Mouse (Mus musculus) intestine, embryonic 16.5 days (tissue): ENCODE data around the gene Ost4. TPM values are rescaled to one million over a fixed set of nuclear protein-coding genes. Genes with fewer than 3 reads are reported as not detected.

Experiments used
- ATAC-seq: fragments of 200-750 bp; cut with Nextera tagmentation; 2 replicates; pipeline ENCODE4 v1.8.0; 2017; ENCODE audit warnings: moderate TSS enrichment, moderate library complexity
- H3K27ac ChIP-seq: fragments of 300-500 bp; sonication (generic); 2 replicates; pipeline ENCODE4 v1.5.1; 2014; ENCODE audit warnings: mild to moderate bottlenecking, low read length
- H3K27me3 ChIP-seq: fragments of 300-500 bp; sonication (generic); replicated peaks from 2 replicates; pipeline ENCODE4 v1.6.1; 2014; ENCODE audit warnings: low read length, control low read depth, mixed read lengths; ENCODE audit not compliant: control insufficient read depth, insufficient read depth
- H3K36me3 ChIP-seq: fragments of 300-500 bp; sonication (generic); 2 replicates; pipeline ENCODE4 v1.6.1; 2014; ENCODE audit warnings: low read length, control low read depth; ENCODE audit not compliant: control insufficient read depth, insufficient read depth
- H3K4me1 ChIP-seq: fragments of 300-500 bp; sonication (generic); 2 replicates; pipeline ENCODE4 v1.6.1; 2014; ENCODE audit warnings: low read length, control low read depth, mixed read lengths; ENCODE audit not compliant: control insufficient read depth, insufficient read depth
- H3K4me2 ChIP-seq: fragments of 300-500 bp; sonication (generic); 2 replicates; pipeline ENCODE4 v1.6.1; 2014; ENCODE audit warnings: low read depth, low read length, control low read depth
- H3K4me3 ChIP-seq: fragments of 300-500 bp; sonication (generic); 2 replicates; pipeline ENCODE4 v1.5.1; 2014; ENCODE audit warnings: mild to moderate bottlenecking, low read length
- H3K9ac ChIP-seq: fragments of 300-500 bp; sonication (generic); 2 replicates; pipeline ENCODE4 v1.6.1; 2014; ENCODE audit warnings: low read depth, low read length
- H3K9me3 ChIP-seq: fragments of 300-500 bp; sonication (generic); 2 replicates; pipeline ENCODE4 v1.6.1; 2016; ENCODE audit warnings: low read length, control low read depth; ENCODE audit not compliant: control insufficient read depth
- WGBS: fragments of 180-500 bp; shearing (Covaris S2); extraction: QIAGEN DNeasy Blood & Tissue Kit; methylation state at CpG from one replicate; pipeline ENCODE4 v1.1.7; 2014; 5-methylcytosine and 5-hydroxymethylcytosine counted together
- polyA plus RNA-seq: library from polyadenylated mRNA; unstranded; fragments of >200 nt; fragmentation: Nextera tagmentation; extraction: Ambion mirVana; gene quantifications from 2 replicates; pipeline ENCODE4 v1.2.1, GENCODE M21; 2015

Ost4 gene
- polyA plus RNA-seq, 1 experiment from 2014 or later, result 477 TPM

DNA sequence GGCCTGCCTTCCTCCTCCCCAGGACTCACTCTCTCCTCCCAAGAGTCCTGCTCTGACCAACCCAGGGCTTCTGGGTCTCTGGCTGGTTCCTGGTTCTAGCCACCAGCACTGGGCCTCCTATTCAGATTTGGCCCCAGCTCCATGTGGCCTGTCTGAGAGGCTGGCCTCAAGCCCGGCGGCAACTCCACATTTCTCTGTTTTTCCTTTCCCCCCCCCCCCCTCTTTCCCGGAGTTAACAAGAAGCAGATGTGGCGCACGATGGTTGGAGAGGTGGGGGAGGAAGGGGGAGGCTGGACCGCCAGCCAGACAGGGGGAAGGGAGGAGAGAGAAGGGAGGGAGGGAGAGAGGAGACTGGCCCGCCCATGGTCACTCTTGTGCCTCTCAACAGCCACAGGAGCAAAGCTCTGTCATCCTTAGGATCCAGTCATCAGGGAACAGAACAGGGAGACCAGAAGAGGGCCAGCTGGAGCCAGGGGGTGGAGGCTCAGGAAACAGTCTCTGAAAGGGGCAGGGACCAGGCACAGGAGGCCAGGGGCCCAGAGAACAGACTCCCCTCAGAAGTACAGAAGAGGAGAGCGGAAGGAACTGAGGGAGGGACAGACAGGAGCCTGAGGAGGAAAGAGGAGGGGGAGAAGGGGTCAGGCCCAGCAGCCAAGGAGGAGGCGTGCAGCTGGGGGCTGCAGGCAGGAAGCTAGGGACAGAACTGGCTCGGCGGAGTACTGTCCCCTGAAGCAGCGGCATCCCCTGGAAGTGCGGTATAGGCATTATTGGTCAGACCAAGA lies 5.7 kb upstream of the Ost4 start, which contains the start of gene Emilin1:
Gene Emilin1 (plus strand): TSS at position 343 of the 782 bp plus-strand sequence.
- H3K36me3 ChIP-seq, result no peaks in the 10 kb centered on the region
- no peaks in the 10 kb centered on the region for H3K9me3 ChIP-seq
- H3K27ac ChIP-seq, result peak within 1 kb of the TSS; percentile 93
- WGBS, result 27% methylated on average over 13 of the region's 13 CpGs
- H3K4me1 ChIP-seq, result peaks cover 60% of the 10 kb centered on the region
- no peaks in the 10 kb centered on the region for H3K27me3 ChIP-seq
- ATAC-seq, result peak; percentile 66
- H3K4me2 ChIP-seq, result peak within 1 kb of the TSS; percentile 77
- H3K9ac ChIP-seq, result peak within 1 kb of the TSS; percentile 81
- H3K4me3 ChIP-seq, result peak within 1 kb of the TSS; percentile 62

DNA sequence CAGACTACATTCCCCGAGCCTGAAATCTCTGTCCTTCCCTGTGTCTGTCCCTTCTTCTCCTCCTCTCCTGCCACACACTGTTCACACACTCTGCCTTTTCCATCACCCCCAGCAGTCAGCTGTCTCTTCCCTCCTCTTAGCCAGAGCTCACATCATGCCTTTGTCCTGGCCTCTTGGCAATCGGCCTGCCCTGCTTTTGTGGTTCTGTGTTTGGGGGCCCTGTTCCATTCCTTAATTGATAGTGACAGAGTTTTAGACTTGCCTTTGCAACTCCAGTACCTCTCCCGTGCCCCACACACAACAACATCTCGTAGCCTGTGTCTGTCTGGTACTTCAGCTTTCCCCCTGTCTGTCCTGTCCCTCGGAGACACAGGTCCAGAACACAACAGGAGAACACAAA lies 4.6 kb upstream of the Ost4 start:
- no peaks in the 10 kb centered on the region for H3K27me3 ChIP-seq
- H3K9me3 ChIP-seq, result no peaks in the 10 kb centered on the region
- WGBS, result 45% methylated on average over 5 of the region's 5 CpGs
- H3K4me2 ChIP-seq, result no peak overlapping the region
- H3K4me1 ChIP-seq, result peaks cover 63% of the 10 kb centered on the region
- H3K36me3 ChIP-seq, result no peaks in the 10 kb centered on the region
- peak overlapping the region; percentile 34; the same call in 1 of the 2 replicates for H3K9ac ChIP-seq
- ATAC-seq, result no peak
- peak overlapping the region; percentile 93 for H3K27ac ChIP-seq
- H3K4me3 ChIP-seq, result no peak overlapping the region

DNA sequence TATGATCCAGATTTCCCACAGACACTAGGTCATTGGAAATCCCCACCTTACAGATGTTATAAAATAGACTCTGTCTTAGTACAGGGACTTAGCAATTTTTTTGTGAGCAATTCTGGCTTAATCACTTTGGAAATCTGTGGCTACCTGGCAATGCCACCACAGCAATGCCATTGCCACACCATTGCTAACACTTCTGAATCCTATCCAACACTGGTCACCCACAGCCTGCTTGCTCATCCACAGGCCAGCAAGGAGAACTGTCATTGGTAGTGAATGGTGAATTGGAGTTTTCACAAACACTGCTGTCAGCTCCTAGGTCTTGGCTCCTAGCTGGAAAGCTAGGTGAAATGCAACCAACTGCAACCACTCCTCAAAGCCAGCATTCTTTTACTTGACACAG lies 2.9 kb upstream of the Ost4 start:
- Histone ChIP-seq H3K4me1 (peaks cover 64% of the 10 kb centered on the region), H3K27ac (peak overlapping the region; percentile 93), H3K9me3 (no peaks in the 10 kb centered on the region), H3K9ac (peak overlapping the region; percentile 32; the same call in 1 of the 2 replicates), H3K36me3 (no peaks in the 10 kb centered on the region), H3K27me3 (no peaks in the 10 kb centered on the region), H3K4me2 (no peak overlapping the region), H3K4me3 (no peak overlapping the region)
- no peak for ATAC-seq

DNA sequence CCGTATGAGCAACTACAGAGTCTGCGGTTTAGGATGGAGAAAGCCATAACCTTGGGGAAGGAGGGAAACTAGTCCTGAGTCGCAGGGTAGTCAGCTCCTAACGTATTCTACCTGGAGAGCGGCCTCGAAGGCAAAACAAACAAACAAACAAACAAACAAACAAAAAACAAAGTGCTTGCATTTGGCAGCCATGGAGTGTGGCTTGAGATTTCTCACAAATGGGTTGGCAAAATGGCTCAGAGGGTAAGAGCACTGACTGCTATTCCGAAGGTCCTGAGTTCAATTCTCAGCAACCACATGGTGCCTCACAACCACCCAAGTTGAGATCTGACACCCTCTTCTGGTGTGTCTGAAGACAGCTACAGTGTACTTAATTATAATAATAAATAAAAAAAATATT lies 2.3 kb upstream of the Ost4 start:
- Histone ChIP-seq H3K36me3 (peaks cover 5% of the 10 kb centered on the region; the same call in 1 of the 2 replicates), H3K4me2 (no peak overlapping the region), H3K4me3 (no peak overlapping the region), H3K27ac (peak overlapping the region; percentile 96), H3K27me3 (no peaks in the 10 kb centered on the region), H3K9ac (no peak overlapping the region), H3K9me3 (no peaks in the 10 kb centered on the region), H3K4me1 (peaks cover 64% of the 10 kb centered on the region)
- ATAC-seq, result no peak
- WGBS, result 77% methylated on average over 7 of the region's 7 CpGs

DNA sequence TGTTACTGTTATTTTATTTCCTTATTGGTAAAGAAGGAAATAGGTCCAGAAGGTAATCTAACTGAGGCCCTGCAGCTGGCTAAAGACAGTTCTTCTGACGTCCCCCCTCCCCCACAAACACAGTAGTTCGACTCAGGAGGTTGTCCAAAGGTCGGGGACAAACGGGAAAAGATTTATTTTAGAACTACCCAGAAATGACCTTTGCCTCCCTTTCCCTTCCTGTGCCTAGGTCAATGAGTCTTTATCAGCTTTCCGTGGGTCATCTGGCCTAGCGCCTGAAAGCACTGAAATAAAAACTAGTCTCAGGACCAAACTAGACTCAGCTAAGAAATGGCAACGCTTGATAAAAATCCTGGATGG lies 1.7 kb upstream of the Ost4 start:
- H3K36me3 ChIP-seq, result peaks cover 8% of the 10 kb centered on the region; the same call in 1 of the 2 replicates
- H3K4me1 ChIP-seq, result peaks cover 63% of the 10 kb centered on the region
- H3K27ac ChIP-seq, result peak overlapping the region; percentile 96
- H3K9me3 ChIP-seq, result no peaks in the 10 kb centered on the region
- no peaks in the 10 kb centered on the region for H3K27me3 ChIP-seq
- H3K4me3 ChIP-seq, result no peak overlapping the region
- 0 out of 2 replicates have a peak, but pooled peaks have one; percentile 1 for ATAC-seq
- peak overlapping the region; percentile 81; the same call in 1 of the 2 replicates for H3K4me2 ChIP-seq
- WGBS, result 16% methylated on average over 7 of the region's 7 CpGs
- peak overlapping the region; percentile 71 for H3K9ac ChIP-seq

DNA sequence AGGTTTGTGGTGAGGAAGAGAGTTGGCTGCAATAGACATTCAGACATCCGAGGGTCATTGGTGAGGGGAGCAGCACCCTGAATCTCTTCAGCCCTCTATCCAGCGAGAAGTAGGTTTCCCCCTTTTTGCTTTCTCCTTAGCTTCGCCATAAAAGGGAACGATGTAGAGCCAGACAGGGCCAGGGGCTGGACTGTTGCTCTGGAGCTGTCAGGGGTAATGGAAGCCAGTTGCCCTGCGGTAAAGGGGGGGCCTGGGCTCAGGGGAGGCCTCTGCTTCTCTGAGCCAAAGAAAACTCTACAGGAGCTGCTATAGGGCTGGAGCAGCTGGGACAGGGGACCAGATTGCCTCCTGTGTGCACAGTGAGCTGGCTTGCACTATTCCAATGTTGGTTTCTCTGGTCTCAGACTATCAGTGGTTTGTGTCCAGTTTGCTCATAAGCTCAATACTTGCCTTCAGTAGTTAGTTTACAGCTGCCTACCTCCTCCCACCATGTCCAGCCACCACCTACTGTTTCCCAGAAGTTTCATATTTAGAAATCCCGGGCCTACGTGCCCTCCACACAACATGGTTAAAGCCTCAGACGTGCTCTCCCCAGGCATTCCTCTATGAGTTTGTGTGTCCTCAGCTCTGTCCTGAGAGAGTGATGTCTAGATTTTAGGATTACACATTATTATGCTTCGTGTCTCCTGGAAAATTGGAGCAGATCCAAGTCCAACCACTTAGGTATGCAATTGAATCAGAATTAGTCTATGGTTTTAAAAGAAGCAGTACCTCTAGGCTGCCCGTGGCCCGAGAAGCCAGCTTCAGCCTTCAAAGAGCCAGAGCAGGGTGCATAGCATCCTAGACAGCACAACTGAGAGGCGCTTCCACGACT lies 1.1 kb upstream of the Ost4 start:
- 28% methylated on average over 13 of the region's 13 CpGs for WGBS
- peak overlapping the region; percentile 96 for H3K27ac ChIP-seq
- H3K27me3 ChIP-seq, result no peaks in the 10 kb centered on the region
- peak overlapping the region; percentile 81 for H3K4me2 ChIP-seq
- H3K9me3 ChIP-seq, result no peaks in the 10 kb centered on the region
- H3K36me3 ChIP-seq, result peaks cover 8% of the 10 kb centered on the region; the same call in 1 of the 2 replicates
- peak; percentile 49 for ATAC-seq
- H3K9ac ChIP-seq, result peak overlapping the region; percentile 71
- H3K4me3 ChIP-seq, result peak overlapping the region; percentile 68
- peaks cover 63% of the 10 kb centered on the region for H3K4me1 ChIP-seq

DNA sequence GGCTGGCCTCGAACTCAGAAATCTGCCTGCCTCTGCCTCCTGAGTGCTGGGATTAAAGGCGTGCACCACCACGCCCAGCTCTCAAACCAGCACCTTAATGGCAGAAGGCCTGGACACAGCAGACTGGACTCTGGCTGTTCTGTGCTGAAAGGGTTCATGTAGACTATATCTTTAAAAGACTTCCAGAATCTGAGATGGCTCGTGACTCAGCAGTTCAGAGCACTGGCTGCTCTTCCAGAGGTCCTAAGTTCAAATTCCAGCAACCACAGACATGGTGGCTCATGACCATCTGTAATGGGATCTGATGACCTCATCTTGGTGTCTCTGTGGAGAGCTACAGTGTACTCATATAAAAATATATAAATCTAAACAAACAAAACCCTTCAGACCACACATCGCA lies 5.7 kb downstream of the Ost4 start:
- no peaks in the 10 kb centered on the region for H3K27me3 ChIP-seq
- no peak overlapping the region for H3K4me3 ChIP-seq
- no peaks in the 10 kb centered on the region for H3K9me3 ChIP-seq
- no peak overlapping the region for H3K27ac ChIP-seq
- H3K4me1 ChIP-seq, result peaks cover 16% of the 10 kb centered on the region
- peaks cover 10% of the 10 kb centered on the region; the same call in 1 of the 2 replicates for H3K36me3 ChIP-seq
- no peak for ATAC-seq
- H3K4me2 ChIP-seq, result no peak overlapping the region
- H3K9ac ChIP-seq, result no peak overlapping the region
- WGBS, result 82% methylated on average over 5 of the region's 5 CpGs

DNA sequence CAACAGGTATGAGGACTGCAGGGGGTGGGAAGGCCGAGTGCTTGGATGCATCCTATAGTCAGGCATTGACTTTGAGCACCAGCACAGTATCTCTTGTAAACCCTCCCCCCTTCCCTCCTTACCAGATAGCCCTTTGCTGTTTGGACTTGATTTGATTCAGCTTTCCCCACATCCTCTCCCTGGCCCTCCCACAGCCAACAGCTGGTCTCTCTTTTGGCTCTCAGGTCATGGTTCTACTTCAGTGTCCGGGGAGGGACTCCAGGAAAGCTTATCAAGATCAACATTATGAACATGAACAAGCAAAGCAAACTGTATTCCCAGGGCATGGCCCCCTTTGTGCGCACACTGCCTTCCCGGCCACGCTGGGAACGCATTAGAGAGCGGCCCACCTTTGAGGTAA lies 17.2 kb downstream of the Ost4 start:
- H3K36me3 ChIP-seq, result peaks cover 13% of the 10 kb centered on the region
- peak overlapping the region; percentile 87; the same call in 1 of the 2 replicates for H3K4me3 ChIP-seq
- WGBS, result 64% methylated on average over 7 of the region's 7 CpGs
- H3K9me3 ChIP-seq, result no peaks in the 10 kb centered on the region
- H3K4me2 ChIP-seq, result peak overlapping the region; percentile 88
- no peaks in the 10 kb centered on the region for H3K27me3 ChIP-seq
- no peak for ATAC-seq
- H3K4me1 ChIP-seq, result peaks cover 18% of the 10 kb centered on the region
- H3K9ac ChIP-seq, result peak overlapping the region; percentile 89; the same call in 1 of the 2 replicates
- peak overlapping the region; percentile 39 for H3K27ac ChIP-seq

DNA sequence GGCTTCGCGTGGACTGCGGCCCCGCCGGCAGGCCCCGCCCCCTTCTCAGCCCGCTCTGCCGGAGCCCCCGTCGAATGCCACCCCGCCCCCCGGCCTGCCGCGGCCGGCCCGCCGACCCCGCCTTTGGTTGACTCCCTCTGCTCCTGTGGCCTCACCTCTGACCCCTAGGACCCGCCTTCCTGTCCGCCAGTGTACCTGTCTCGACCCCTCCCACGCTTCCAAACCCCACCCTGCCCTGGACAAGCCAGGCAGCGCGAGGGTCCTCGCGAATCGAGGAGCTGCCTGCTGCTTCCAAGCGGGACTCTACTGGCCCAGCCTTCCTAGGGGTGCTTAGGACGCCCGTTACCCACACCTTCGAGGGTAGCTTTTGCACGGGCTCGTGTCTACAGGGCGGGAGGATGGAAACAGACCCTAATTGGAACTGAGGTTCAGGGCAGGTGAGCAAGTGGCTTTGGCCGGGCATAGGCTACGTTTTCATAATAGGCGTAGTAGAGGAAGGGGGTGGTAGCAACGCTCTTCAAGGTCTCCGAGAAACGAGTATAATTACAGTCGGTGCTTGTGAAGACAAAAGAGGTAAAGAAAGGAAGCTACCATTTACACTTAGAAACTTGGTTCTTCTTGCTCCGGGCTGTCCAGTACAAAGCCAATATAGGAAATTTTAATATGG lies 18.4 kb downstream of the Ost4 start:
- Histone ChIP-seq H3K4me1 (peaks cover 18% of the 10 kb centered on the region), H3K4me2 (peak overlapping the region; percentile 88), H3K36me3 (peaks cover 13% of the 10 kb centered on the region), H3K27me3 (no peaks in the 10 kb centered on the region), H3K9me3 (no peaks in the 10 kb centered on the region), H3K9ac (peak overlapping the region; percentile 89), H3K4me3 (peak overlapping the region; percentile 87), H3K27ac (peak overlapping the region; percentile 98)
- WGBS, result under 1% methylated on average over 24 of the region's 42 CpGs
- peak; percentile 32 for ATAC-seq
